Mouse (Mus musculus): ENCODE results near the gene Immp2l.

DNA sequence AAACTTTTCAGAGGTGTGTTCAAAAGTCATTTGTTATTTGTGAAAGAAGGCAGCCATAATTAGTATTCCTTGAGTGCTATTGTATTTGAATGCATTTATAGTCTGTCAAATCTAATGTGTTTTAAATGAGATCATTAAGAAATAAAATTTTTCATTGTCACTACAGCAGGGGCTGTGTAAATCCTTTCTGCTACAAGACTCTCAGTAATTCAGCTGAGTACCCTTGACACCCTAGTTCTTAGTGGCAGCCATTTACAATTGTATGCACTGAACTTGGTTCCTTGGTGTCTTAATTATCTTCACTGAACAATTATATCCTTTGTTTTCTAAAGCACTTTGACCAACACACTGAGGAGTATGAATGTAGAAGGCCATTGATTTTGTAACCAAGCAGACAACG lies 146.2 kb downstream of the Immp2l start:
- no peak for TF ChIP-seq GATA1 (IDR thresholded peaks at IDR 0.05; ENCODE audit: borderline replicate concordance, low read length)
- no peak for TF ChIP-seq FLI1 (IDR thresholded peaks at IDR 0.05; ENCODE audit: low read length)
